Mouse (Mus musculus): ENCODE measurements around the gene Myo1b.
A peak's percentile ranks its signal among the peaks of the same experiment; 100 is the strongest.

Gene Myo1b

GRCm38 (mm10) chr1:51719897-51720673, 195.8 kb downstream of the Myo1b start:
- peak; percentile 21 for DNase-seq (ENCODE audit: low spot score)

- DNase-seq (ENCODE audit: low spot score) = no peak
Observed at GRCm38 (mm10) chr1:51710831-51711230, 205.0 kb downstream of the Myo1b start.

- no peak for DNase-seq (ENCODE audit: low spot score)
Observed at GRCm38 (mm10) chr1:51706106-51706505, 209.8 kb downstream of the Myo1b start.

- no peak for DNase-seq (ENCODE audit: low spot score)
Observed at GRCm38 (mm10) chr1:51704610-51705009, 211.3 kb downstream of the Myo1b start.

Measured in layer of hippocampus, adult 11-12 months (tissue).